Mouse (Mus musculus) A20 (cell line): ENCODE results near the gene Gm28230.

Experiments used
- DNase-seq: peaks from one replicate; pipeline ENCODE4 v3.0.0-alpha.2; 2011; ENCODE audit warnings: low read depth, low spot score

Gm28230 gene

GRCm38 (mm10) chr2:74703720-74704392, 22.7 kb upstream of the Gm28230 start:
- DNase-seq = no peak

DNA sequence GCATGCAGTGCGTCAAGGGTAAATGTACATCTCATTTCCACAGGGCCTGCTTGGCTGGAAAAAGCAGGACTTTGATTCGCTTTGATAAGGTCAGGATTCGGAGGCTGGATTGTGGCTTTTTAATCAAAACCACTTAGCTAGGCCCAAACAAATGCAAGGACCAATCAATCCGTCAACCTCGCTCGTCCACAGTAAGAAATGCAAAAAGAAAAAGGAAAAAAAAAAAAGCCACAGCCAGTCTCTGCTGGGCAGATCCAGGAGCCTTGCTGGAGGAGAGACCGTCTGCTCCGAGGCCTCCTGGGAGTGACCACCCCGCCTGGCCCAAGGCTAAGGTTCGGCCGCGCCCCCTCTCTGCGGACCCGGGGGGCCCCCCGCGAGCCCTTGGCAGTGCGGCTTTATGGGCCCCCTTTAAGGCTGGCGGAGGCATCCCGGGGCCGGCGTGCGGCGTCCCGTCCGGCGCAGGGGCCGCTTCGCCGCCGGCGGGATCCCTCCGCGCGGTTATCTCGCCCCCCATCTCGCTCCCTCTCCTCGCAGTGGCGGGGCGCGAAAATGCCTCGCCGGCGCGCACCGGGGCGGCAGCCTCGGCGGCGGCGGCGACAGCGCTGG, 22.0 kb upstream of the Gm28230 start, which contains the start of gene Hoxd8:
TSS of gene Hoxd8 (plus strand) at position 223 of the 606 bp plus-strand sequence.
- DNase-seq = no peak

DNA sequence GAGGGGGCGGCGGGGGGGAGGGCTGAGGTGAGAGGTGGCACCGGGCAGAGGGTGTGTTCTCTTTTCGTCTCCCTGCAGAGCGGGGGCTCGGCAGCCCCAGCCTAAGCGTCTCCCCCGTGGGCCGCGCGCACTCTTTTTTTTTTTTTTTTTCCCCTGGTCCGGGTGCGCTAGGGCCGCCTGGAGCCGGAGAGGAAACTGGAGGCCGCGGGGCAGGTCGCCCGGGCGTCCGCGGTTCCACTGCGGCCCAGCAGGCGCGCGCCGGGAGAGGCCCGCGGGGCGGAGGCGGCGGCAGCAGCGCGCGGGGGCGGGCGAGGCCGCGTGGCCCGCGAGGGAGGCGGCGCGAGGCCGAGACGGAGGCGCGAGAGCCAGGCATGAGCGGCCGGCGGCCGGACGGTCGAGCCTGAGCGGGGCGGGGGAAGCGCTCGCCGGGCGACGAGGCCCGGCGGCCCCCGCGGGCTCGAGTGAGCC, 21.5 kb upstream of the Gm28230 start:
- no peak for DNase-seq

DNA sequence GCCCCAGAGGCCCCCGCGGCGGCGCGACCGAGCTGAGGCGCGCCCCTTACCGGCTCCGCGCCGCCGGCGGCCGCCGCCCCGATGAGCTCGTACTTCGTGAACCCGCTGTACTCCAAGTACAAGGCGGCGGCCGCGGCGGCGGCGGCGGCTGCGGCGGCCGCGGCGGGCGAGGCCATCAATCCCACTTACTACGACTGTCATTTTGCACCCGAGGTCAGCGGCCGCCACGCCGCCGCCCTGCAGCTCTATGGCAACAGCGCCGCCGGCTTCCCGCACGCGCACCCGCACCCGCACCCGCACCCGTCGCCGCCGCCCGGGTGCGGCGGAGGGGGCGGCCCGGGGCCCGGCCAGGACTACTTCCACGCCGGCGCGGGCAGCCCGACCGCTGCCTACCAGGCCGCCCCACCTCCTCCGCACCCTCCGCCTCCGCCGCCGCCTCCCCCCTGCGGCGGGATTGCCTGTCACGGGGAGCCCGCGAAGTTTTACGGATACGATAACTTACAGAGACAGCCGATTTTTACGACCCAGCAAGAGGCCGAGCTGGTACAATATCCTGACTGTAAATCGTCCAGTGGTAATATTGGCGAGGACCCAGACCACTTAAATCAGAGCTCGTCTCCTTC, 20.9 kb upstream of the Gm28230 start:
- no peak for DNase-seq

DNA sequence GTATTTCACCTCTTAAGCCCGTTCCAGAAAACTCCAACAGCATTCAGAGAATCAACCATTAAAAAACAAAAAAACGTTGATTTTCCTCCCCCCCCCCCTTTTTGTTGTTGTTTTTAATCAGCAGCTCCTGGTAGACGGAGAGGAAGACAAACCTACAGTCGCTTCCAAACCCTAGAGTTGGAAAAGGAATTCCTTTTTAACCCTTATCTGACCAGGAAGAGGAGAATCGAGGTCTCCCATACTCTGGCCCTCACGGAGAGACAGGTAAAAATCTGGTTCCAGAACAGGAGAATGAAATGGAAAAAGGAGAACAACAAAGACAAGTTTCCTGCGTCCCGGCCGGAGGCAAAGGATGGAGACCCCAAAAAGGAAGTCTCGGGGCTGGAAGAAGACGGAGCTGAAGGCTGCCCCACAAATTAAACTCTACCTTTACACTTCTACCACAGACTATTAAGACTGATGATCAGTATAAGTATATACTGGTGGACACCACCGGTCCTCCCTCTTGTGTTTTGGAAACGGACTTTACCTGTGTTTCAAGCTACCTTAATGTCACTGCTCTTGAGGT, 20.1 kb upstream of the Gm28230 start:
- DNase-seq = no peak

DNA sequence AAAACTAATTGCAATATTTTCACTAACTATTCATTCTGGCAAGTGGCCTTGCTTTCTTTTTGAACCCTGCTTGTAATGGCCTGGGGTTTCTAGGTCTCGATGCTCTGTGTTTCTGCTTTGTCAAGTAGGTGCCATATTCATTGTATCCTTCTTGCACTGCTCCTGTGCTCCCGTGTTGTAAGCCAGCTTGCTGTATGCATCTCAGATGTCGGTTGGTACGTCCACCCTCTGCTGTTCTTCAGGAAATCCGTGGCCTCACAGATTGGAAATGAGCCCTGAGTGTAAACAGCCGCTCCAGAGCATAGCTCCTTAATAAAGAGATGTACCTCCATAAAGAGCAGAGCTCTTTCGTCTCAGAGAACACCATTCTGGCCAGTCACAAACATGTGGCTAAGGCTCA, 18.9 kb upstream of the Gm28230 start:
- no peak for DNase-seq

GRCm38 (mm10) chr2:74708676-74709075, 17.9 kb upstream of the Gm28230 start:
- DNase-seq = no peak

DNA sequence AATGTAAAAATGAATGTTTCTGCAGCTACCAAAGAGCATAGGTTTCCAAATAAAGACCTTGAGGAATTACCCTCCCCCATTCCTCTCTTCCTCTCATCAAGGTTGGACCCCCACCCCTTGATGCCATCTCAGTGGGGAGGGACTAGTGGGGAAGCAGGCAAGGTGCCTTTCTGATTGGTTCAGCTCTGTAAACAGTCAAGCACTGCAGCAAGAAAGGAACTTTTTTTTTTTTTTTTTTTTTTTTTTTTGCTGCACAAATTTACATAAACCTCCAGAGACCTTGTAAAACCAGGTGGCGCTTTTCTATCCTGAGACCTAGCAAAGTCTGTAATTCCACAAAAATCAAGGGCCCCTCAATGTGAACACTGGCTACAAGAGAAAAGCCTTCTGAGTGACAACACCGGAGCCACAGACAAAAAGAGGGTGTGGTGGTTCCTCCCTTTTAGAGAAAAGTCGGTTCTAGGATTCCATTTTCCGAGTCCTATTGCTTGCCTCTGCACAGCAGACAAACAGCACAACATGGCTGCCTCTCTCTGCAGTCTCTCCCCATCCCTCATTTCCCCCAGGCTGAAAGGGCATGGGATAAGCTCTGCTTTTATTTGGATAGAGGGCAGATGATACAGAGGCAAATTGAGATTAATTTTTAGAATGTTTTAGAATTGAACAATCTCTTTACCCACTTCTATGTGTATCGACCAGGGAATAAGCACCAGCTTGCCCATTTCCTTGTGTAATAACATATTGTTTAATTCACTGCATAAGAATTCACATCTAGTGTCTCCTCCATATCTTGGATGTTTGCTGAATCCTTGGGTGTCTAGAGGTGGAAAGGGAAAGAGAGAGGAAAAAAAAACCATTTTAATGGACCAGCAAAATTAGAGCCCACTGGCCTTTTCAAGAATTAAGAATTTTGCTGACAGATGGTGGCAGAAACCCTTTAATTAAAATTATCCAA, 16.8 kb upstream of the Gm28230 start:
- DNase-seq = no peak

DNA sequence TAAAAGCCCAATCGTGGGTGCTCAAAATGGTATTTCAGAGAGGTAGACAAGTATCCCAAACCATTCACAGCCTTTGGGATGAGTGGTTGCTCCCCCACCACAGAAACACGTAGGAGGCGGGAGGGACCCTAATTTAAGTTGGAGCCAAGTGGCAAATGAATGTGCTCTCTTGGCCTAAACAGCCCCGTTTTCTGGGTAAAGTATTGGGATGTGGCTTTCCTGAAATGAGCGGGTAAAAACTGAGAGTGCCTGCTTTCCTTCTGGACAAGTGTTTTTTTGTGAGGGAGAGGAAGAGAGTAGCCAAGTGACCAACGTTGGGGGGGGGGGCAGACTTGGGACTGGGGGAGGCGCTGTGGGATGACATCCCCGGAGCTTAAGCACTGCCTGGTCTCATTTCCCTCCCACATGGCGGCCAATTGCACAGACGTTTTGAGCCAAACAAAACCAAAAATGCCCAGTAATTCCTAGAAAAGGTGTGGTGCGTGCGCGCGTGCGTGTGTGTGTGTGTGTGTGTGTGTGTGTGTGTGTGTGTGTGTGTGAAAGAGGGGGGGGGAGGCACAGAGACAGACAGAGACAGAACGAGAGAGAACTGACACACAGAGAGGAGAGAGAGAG, 15.5 kb upstream of the Gm28230 start:
- DNase-seq = no peak

DNA sequence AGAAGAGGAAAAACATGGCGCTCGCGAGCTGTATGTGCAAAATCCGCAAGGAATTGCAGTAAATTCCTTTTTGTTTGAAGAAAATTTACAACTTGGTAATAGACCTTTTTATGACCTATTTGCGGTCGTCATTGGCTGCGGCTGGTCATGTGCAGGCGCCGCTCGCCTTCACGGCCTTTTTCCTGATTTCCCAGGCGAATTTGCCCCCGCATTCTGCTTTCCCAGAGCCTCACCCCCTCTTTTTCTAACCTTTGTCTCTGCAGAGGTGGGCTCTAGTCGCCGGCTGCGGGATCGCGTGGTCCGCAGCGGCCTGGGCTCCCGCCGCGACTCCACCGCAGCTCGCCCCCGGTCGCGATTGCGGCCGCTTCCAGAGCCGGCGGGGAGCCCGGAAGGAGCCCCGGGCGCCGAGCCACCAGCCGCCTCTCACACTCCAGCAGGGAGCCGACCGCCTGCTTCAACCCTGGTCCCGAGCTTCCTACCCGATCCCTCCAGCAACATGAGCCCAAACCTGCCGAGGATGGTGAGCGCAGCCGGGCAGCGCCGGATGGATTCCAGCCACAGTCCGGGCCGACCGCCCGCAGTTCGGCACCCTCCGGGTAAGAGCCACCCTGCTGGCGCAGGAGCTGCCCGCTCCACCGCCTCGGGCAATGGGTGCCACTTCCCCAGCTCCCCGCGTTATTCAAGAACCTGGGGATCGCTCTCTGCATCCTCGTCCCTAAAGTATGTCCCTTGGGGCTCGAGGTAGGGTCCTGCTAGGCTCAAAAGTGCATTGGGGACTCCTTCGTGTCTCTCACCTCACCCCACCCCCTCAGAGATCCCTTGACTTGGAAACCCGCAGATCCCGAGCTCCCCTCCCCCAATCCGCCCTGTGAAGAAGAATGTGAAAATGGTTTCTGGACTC, 14.6 kb upstream of the Gm28230 start, which contains the start of the genes Hoxd3 and Hoxd4:
TSS of gene Hoxd3 (plus strand) at position 207 of the 901 bp plus-strand sequence.
TSS of gene Hoxd4 (plus strand) at position 209 of the 901 bp plus-strand sequence.
- DNase-seq = no peak

DNA sequence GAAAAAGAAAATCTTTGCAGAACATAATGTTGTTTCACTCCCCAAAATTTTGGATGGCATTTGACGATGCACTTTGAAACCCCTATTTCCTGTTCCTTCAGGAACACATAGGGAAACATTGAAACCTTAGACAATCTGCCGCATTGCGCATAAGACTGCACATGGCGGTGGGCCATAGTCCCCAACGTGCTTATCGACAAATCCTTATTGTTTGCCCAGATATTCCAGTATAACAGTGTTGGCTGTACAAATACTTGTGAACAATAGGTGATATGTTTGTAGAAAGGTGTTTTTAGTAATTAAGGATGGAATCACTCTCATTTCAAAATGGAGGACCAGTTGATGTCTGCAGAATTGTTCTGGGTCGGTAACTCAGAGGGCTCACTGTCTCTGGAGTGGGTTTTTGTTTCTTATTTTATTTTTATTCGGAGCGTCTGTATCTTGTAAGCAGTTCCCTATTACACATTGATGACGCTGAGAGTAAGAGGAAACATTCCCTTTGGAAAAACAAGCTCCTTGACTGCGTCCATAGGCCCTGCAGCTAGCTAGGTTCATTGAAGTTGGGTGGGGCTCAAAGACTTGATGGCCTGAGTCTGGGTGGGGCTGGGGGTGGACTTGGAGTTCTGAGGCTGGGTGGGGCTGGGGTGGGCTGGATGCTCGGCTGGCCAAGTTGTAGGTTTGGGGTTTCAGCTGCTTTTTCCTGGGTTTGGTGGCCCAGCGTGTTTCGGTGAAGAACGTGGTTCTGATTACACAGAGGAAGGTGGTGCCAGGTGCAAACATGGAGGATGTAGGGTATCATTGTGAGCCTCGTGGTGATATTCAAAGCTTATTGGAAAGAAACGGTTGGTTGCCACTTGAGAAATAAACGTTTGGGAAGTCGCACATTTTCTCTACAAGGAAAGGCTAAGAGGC, 13.0 kb upstream of the Gm28230 start:
- DNase-seq = no peak

DNA sequence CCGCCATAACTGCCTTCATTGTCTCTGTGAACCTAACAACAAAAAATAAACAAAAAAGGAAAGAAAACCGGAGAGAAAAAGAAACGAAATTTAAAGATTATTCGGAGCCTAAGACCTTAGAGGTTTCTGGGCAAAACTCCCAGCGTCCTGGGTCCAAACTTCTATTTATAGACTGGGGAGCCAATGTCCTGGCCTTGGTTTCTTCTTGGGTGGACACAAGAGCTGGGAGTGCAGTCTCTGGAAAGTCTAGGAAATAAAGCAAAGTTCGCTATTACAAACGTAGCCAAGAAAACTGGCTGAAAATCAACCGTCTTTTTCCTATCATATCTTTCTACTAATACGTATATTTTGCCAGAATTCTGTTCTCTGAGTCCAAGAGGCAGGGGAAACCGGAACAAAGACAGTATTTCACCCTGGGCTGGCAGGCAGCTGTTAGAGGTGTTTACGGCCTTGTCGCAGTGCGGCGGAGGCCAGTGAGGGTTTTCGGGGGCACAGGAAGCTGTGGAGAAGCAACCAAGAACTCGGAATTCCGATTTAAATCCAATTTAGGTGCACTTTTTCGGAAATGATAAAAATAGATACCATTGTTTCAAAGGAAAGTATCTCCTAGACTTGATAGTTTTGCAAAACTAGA, 12.3 kb upstream of the Gm28230 start:
- no peak for DNase-seq

- no peak for DNase-seq
These were observed 11.6 kb upstream of the Gm28230 start for GRCm38 (mm10) chr2:74714881-74715280.

GRCm38 (mm10) chr2:74715504-74716241, 10.9 kb upstream of the Gm28230 start:
- peak; percentile 92 for DNase-seq

- no peak for DNase-seq
These were observed 6.1 kb upstream of the Gm28230 start for GRCm38 (mm10) chr2:74720384-74720783.

DNA sequence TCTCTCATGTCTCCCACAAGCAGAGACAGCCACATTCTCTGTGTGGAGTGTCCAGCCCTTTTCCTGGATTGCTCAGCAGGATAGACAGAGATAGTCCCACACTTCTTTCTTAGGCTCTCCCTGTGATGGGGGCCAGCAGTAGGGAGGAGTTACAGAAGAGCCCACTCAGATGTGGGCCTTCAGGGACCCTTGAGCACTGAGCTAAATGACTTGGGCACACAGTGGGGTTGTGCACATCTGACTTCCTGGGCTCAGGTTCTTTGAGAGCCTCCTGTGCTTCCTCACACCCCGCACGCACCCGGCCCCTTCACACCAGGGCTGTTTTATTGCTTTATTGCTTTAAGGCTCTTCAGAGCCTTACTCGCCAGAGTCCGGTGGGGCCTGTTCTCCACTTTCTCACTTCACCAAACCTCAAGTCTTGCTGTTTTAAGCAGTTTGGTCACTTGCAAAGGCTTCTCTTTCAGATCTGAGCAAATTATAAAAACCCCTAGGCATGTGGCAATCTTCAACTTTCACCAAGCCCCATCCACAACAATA, 5.5 kb upstream of the Gm28230 start:
- no peak for DNase-seq

- DNase-seq = no peak
These were observed 4.6 kb upstream of the Gm28230 start for GRCm38 (mm10) chr2:74721882-74722281.
